Comparison of ENCODE assay signal across 8 mouse cellular contexts in genomic region chr13:74617163-74618019, GRCm38 (mm10). TPM values are rescaled to one million over a fixed set of nuclear protein-coding genes. Genes with fewer than 3 reads are reported as not detected.
DNase-seq lines count a peak whose midpoint lies in the region; ATAC-seq lines count a peak whose summit lies in the region.
"Not testable (repeated sequence)": the region's sequence is repeated elsewhere in the genome, so short reads cannot be mapped to it uniquely, and the experiment has no call there.

No protein-coding gene starts in this region.

- H3K27me3 ChIP-seq in embryonic facial prominence, embryonic 11.5 days (ENCODE audit: control insufficient read depth, insufficient read depth, low read length); midbrain, embryonic 11.5 days (ENCODE audit: control insufficient read depth, insufficient read depth, low read length): not testable (repeated sequence)

- peak overlapping the region; percentile 62; the same call in 1 of the 2 replicates for H3K27ac ChIP-seq in embryonic facial prominence, embryonic 11.5 days (replicated peaks; ENCODE audit: low read depth, low read length)
- peak overlapping the region; percentile 55; the same call in 1 of the 2 replicates for H3K27ac ChIP-seq in midbrain, embryonic 11.5 days (ENCODE audit: low read depth, low read length)

- H3K4me1 ChIP-seq in embryonic facial prominence, embryonic 11.5 days (ENCODE audit: control insufficient read depth, insufficient read depth, low read length); midbrain, embryonic 11.5 days (ENCODE audit: control insufficient read depth, insufficient read depth, low read length): not testable (repeated sequence)

- not testable (repeated sequence) for H3K9me3 ChIP-seq in embryonic facial prominence, embryonic 11.5 days (replicated peaks; ENCODE audit: control insufficient read depth, low read length); midbrain, embryonic 11.5 days (ENCODE audit: control insufficient read depth, low read length)

- DNase-seq in adrenal gland, postnatal 14 days = peak; percentile 89
- DNase-seq in embryonic facial prominence, embryonic 11.5 days (ENCODE audit: low spot score) = peak; percentile 84
- peak; percentile 80 for DNase-seq in kidney, adult 11 months
- peak; percentile 73 for DNase-seq in left cerebral cortex, postnatal 4 days
- peak; percentile 94 for DNase-seq in midbrain, embryonic 11.5 days (ENCODE audit: low spot score, missing footprints)
- DNase-seq in right cerebral cortex, postnatal 4 days = peak; percentile 70
- DNase-seq in yolk sac, embryonic 10.5 days (ENCODE audit: low spot score) = peak; percentile 85

- peak overlapping the region; percentile 41 for H3K4me2 ChIP-seq in embryonic facial prominence, embryonic 11.5 days (ENCODE audit: low read depth, low read length)
- peak overlapping the region; percentile 29 for H3K4me2 ChIP-seq in midbrain, embryonic 11.5 days

- H3K9ac ChIP-seq in embryonic facial prominence, embryonic 11.5 days (replicated peaks; ENCODE audit: low read length) = peak overlapping the region; percentile 57
- peak overlapping the region; percentile 60 for H3K9ac ChIP-seq in midbrain, embryonic 11.5 days (ENCODE audit: low read length)

- H3K4me3 ChIP-seq in embryonic facial prominence, embryonic 11.5 days (ENCODE audit: low read depth, low read length) = peak overlapping the region; percentile 47
- H3K4me3 ChIP-seq in midbrain, embryonic 11.5 days (ENCODE audit: low read depth, low read length) = peak overlapping the region; percentile 32

- WGBS in embryonic facial prominence, embryonic 11.5 days = 11% methylated on average over 22 of the region's 22 CpGs
- WGBS in midbrain, embryonic 11.5 days = 17% methylated on average over 22 of the region's 22 CpGs

- ATAC-seq in embryonic facial prominence, embryonic 11.5 days (replicated peaks; ENCODE audit: insufficient number of reproducible peaks, low FRiP score, low TSS enrichment, low read depth) = peak; percentile 97
- ATAC-seq in granulocyte monocyte progenitor cell, adult 5-6 weeks (replicated peaks; ENCODE audit: poor library complexity, severe bottlenecking) = peak; percentile 96
- peak; percentile 98 for ATAC-seq in midbrain, embryonic 11.5 days (ENCODE audit: low FRiP score)

- intact Hi-C loops in left cerebral cortex, postnatal 4 days (cut with DNase I) = not testable (repeated sequence)

- H3K36me3 ChIP-seq in embryonic facial prominence, embryonic 11.5 days (replicated peaks; ENCODE audit: control insufficient read depth, insufficient read depth, low read depth, low read length); midbrain, embryonic 11.5 days (ENCODE audit: control insufficient read depth, insufficient read depth, low read length): not testable (repeated sequence)

RNA-seq across cellular contexts. Expression of gene Erap1, which starts 22.0 kb away (rescaled TPM):
- total RNA-seq in adrenal gland, postnatal 14 days (2021) = 57.4 and 60.3 TPM in 2 replicates
- 4.6 and 6.6 TPM in 2 replicates for polyA plus RNA-seq in embryonic facial prominence, embryonic 11.5 days (2014; fragmentation: Nextera tagmentation; extraction: Ambion mirVana)
- 53.1 and 68.9 TPM in 2 replicates for total RNA-seq in granulocyte monocyte progenitor cell, adult 5-6 weeks (2014; fragmentation: Nextera tagmentation)
- total RNA-seq in granulocyte monocyte progenitor cell, adult 5-6 weeks (2017) = 159 and 263 TPM in 2 replicates
- 1 to 10 TPM; 7.4 to 8.3 TPM for total RNA-seq in left cerebral cortex, postnatal 4 days (2021)
- 4.6 and 6.0 TPM in 2 replicates for polyA plus RNA-seq in midbrain, embryonic 11.5 days (2014; fragmentation: Nextera tagmentation; extraction: Ambion mirVana)

Comparison
In these comparisons a context has a peak if more than half of its experiments do, and no peak if none do; other contexts are left out.
1. Peak in every context shown above with its lines: DNase-seq, ATAC-seq, H3K4me3 ChIP-seq and H3K27ac ChIP-seq.